Mouse (Mus musculus) stomach, postnatal 0 days (tissue): Measurements from ENCODE around the gene Gm28372. TPM values are rescaled to one million over a fixed set of nuclear protein-coding genes. Genes with fewer than 3 reads are reported as not detected.
"Not testable (repeated sequence)": the region's sequence is repeated elsewhere in the genome, so short reads cannot be mapped to it uniquely, and the experiment has no call there.

ENCODE experiments used
- ATAC-seq: fragments of 200-750 bp; cut with Nextera tagmentation; 2 replicates; pipeline ENCODE4 v1.8.0; 2017; ENCODE audit not compliant: low FRiP score, low TSS enrichment
- DNase-seq: peaks from one replicate; pipeline ENCODE4 v3.0.0-alpha.2; 2016; ENCODE audit warnings: low spot score
- H3K27ac ChIP-seq: fragments of 300-500 bp; sonication (generic); replicated peaks from 2 replicates; pipeline ENCODE4 v1.5.1; 2014; ENCODE audit warnings: mild to moderate bottlenecking, control low read depth
- H3K27me3 ChIP-seq: fragments of 300-500 bp; sonication (generic); 2 replicates; pipeline ENCODE4 v1.6.1; 2014; ENCODE audit warnings: low read length; ENCODE audit not compliant: control insufficient read depth, insufficient read depth
- H3K36me3 ChIP-seq: fragments of 300-500 bp; sonication (generic); 2 replicates; pipeline ENCODE4 v1.6.1; 2014; ENCODE audit warnings: low read length, mixed read lengths; ENCODE audit not compliant: control insufficient read depth, insufficient read depth
- H3K4me1 ChIP-seq: fragments of 300-500 bp; sonication (generic); replicated peaks from 2 replicates; pipeline ENCODE4 v1.6.1; 2014; ENCODE audit warnings: antibody characterized with exemption; ENCODE audit not compliant: control insufficient read depth, insufficient read depth
- H3K4me2 ChIP-seq: fragments of 300-500 bp; sonication (generic); replicated peaks from 2 replicates; pipeline ENCODE4 v1.6.1; 2014; ENCODE audit warnings: low read depth, mild to moderate bottlenecking, control low read depth, moderate library complexity
- H3K4me3 ChIP-seq: fragments of 300-500 bp; sonication (generic); 2 replicates; pipeline ENCODE4 v1.5.1; 2014; ENCODE audit warnings: low read depth, low read length, control low read depth
- H3K9ac ChIP-seq: fragments of 300-500 bp; sonication (generic); 2 replicates; pipeline ENCODE4 v1.6.1; 2014; ENCODE audit warnings: mild to moderate bottlenecking, low read length, control low read depth, mixed read lengths
- H3K9me3 ChIP-seq: fragments of 300-500 bp; sonication (generic); 2 replicates; pipeline ENCODE4 v1.6.1; 2016; ENCODE audit warnings: low read length; ENCODE audit not compliant: control insufficient read depth
- CTCF ChIP-seq: IDR thresholded peaks from 2 replicates; pipeline ENCODE4 v1.5.1; 2016; ENCODE audit warnings: antibody characterized with exemption, low read depth, mild to moderate bottlenecking, moderate library complexity
- EP300 ChIP-seq: optimal IDR thresholded peaks from 2 replicates; pipeline ENCODE3; 2016; ENCODE audit warnings: antibody characterized with exemption
- WGBS: fragments of 180-500 bp; shearing (Covaris S2); extraction: QIAGEN DNeasy Blood & Tissue Kit; methylation state at CpG from one replicate; pipeline ENCODE4 v1.1.7; 2014; 5-methylcytosine and 5-hydroxymethylcytosine counted together
- polyA plus RNA-seq: library from polyadenylated mRNA; unstranded; fragments of >200 nt; fragmentation: Nextera tagmentation; extraction: Ambion mirVana; gene quantifications from 2 replicates; pipeline ENCODE4 v1.2.1, GENCODE M21; 2015

Gene Gm28372
- polyA plus RNA-seq, 1 experiment from 2014 or later, result not detected

DNA sequence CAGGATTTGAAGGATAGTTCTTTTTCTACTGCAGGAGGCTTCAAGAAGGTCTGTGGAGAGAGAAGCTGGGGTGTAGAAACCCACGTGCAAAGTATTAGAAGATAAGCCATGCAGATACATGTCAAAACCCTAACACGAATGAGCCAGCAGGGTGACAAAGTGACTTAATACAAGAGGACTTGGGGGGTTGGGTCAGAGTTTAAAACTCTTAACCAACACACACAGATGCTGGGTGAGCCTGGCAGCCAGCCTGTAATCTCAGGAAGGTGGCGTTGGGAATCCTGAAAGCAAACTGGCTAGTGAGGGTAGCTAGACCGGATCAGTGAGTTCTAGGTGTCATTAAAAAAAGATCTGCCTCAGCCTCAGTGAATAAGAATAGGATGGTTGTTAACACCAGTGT lies 37.7 kb upstream of the Gm28372 start:
- no peaks in the 10 kb centered on the region for H3K27me3 ChIP-seq
- H3K9ac ChIP-seq, result no peak overlapping the region
- no peak for TF ChIP-seq CTCF
- TF ChIP-seq EP300, result no peak
- H3K36me3 ChIP-seq, result no peaks in the 10 kb centered on the region
- H3K4me1 ChIP-seq, result no peaks in the 10 kb centered on the region
- H3K9me3 ChIP-seq, result no peaks in the 10 kb centered on the region
- no peak for DNase-seq
- no peak overlapping the region for H3K27ac ChIP-seq
- 44% methylated on average over 4 of the region's 4 CpGs for WGBS
- ATAC-seq, result no peak
- no peak overlapping the region for H3K4me3 ChIP-seq
- H3K4me2 ChIP-seq, result no peak overlapping the region

DNA sequence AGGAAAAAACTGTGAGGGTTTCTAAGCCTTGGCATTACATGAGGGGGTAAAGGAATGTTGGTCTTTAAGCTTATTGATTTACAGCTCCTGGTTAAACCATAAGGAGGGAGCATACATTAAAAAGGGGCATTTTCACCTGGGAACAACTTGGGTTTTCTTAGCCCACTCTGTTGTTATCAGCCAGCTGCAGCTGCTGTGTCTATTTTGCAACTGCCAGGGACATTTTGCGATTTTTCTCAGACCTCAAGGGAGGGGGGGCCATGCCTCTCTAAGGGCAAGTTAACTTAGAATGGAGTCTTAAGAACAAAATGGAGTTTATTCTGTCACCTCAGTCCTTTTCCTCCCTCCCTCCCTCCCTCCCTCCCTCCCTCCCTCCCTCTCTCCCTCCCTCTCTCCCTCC lies 32.0 kb upstream of the Gm28372 start:
- 26% methylated on average over 1 of the region's 1 CpGs for WGBS
- not testable (repeated sequence) for H3K36me3 ChIP-seq

DNA sequence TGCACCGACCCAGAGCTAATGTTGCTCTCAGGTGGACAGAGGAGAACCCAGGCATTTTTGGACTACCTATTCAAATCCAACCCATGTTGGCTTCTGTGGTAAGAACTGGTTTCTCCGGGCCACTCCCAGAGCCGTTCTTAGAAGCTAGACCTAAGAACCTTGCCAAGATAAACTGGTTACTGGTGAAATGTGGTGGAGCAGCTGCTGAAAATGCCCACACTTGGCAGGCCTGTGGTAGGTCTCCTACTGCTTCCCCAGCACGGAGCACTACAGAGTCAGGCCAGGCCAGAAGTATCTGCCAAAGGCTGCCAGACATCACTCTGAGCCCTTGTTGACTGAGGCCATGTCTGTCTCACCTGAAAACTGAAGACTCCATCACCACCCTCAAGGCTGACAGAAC lies 30.1 kb upstream of the Gm28372 start:
- WGBS, result 65% methylated on average over 4 of the region's 4 CpGs
- Histone ChIP-seq H3K9me3 (no peaks in the 10 kb centered on the region), H3K27me3 (no peaks in the 10 kb centered on the region), H3K9ac (no peak overlapping the region), H3K4me2 (no peak overlapping the region), H3K27ac (no peak overlapping the region), H3K4me1 (no peaks in the 10 kb centered on the region), H3K4me3 (no peak overlapping the region), H3K36me3 (no peaks in the 10 kb centered on the region)
- TF ChIP-seq EP300, result no peak
- no peak for TF ChIP-seq CTCF
- ATAC-seq, result no peak
- no peak for DNase-seq

More for the DNA sequence above, 32.0 kb upstream of the Gm28372 start:
- not testable (repeated sequence) for H3K27ac ChIP-seq, DNase-seq, H3K4me3 ChIP-seq, H3K4me1 ChIP-seq, H3K9me3 ChIP-seq, H3K9ac ChIP-seq, ATAC-seq, H3K4me2 ChIP-seq, H3K27me3 ChIP-seq

DNA sequence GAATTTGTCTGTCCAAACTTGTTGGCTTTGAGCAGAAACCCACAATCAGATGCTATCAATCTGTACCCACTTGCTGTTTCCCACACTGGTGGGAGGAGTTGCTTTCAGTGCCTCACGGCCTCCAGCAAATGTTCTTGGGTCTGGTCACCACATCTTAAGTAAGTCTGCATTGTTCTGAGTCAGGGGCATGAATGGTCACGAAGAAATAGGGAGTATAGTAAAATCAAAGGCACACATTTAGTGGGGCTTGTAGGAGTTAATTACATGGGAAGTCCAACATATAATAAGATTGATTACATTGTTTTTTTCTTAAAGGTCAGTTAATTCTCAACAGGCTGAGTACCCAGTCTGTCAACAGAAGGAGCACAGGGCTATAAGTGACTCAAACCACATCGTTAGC lies 21.8 kb upstream of the Gm28372 start:
- no peak for DNase-seq
- 43% methylated on average over 3 of the region's 3 CpGs for WGBS
- Histone ChIP-seq H3K9ac (no peak overlapping the region), H3K36me3 (no peaks in the 10 kb centered on the region), H3K4me3 (no peak overlapping the region), H3K9me3 (no peaks in the 10 kb centered on the region), H3K4me2 (no peak overlapping the region), H3K27ac (no peak overlapping the region), H3K4me1 (no peaks in the 10 kb centered on the region), H3K27me3 (no peaks in the 10 kb centered on the region)
- ATAC-seq, result no peak
- TF ChIP-seq EP300, result no peak

DNA sequence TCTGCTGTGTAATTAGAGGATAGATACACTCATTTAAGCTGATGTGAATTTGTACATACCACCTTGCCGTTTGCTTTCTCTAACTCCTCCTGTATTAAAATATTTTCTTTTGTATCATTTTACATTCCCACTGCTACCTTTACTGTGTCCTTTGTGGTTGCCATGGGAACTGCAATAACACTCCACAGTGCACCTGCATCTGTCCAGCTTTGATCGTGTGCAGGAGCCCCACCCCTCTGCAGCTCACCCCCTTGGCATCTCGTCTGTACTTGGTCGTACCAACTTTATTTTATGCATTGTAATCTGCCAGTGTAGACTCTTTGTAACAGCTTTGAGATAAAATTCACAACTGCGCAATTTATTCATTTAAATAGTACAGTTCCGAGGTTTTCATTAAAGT lies 21.1 kb upstream of the Gm28372 start:
- H3K36me3 ChIP-seq, result no peaks in the 10 kb centered on the region
- DNase-seq, result no peak
- H3K4me3 ChIP-seq, result no peak overlapping the region
- no peaks in the 10 kb centered on the region for H3K4me1 ChIP-seq
- no peak overlapping the region for H3K4me2 ChIP-seq
- H3K9me3 ChIP-seq, result no peaks in the 10 kb centered on the region
- no peak overlapping the region for H3K9ac ChIP-seq
- WGBS, result 50% methylated on average over 6 of the region's 6 CpGs
- H3K27ac ChIP-seq, result no peak overlapping the region
- peak; percentile 60; the same call in 1 of the 2 replicates for ATAC-seq
- no peaks in the 10 kb centered on the region for H3K27me3 ChIP-seq
- TF ChIP-seq EP300, result no peak
- TF ChIP-seq CTCF, result no peak

DNA sequence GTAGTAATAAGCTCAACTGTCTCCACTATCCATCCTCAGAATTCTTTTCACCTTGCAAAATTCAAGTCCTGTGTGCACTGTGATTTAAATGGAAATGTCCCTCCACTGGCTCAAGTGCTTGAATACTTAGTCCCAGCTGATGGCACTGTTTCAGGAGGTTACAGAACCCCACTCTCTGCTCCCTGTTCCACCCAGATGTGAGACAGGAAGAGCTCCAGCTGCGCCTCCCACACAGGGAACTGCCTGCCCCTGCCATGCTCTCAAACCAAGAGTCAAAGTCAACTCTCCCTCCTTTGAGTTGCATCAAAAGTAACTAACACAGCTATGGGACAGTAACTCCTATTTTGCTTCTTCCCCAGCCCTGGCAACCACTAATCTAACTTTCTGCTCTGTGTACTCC lies 18.8 kb upstream of the Gm28372 start:
- Histone ChIP-seq H3K9ac (no peak overlapping the region), H3K4me1 (no peaks in the 10 kb centered on the region), H3K27me3 (no peaks in the 10 kb centered on the region), H3K4me3 (no peak overlapping the region), H3K27ac (no peak overlapping the region), H3K4me2 (no peak overlapping the region), H3K9me3 (no peaks in the 10 kb centered on the region), H3K36me3 (no peaks in the 10 kb centered on the region)
- DNase-seq (no peak), ATAC-seq (no peak)
- 81% methylated on average over 1 of the region's 1 CpGs for WGBS
- TF ChIP-seq EP300 (no peak), CTCF (no peak)
